Mouse (Mus musculus): ENCODE measurements around the gene A730071L15Rik.

The A730071L15Rik gene

GRCm38 (mm10) chr11:6183246-6183645, 16.6 kb upstream of the A730071L15Rik start:
- no peak for DNase-seq (ENCODE audit: low read depth, low spot score)

GRCm38 (mm10) chr11:6184202-6184935, 15.5 kb upstream of the A730071L15Rik start:
- DNase-seq (ENCODE audit: low read depth, low spot score): no peak

GRCm38 (mm10) chr11:6187399-6187798, 12.4 kb upstream of the A730071L15Rik start:
- no peak for DNase-seq (ENCODE audit: low read depth, low spot score)

- peak; percentile 88 for DNase-seq (ENCODE audit: low read depth, low spot score)
Observed at GRCm38 (mm10) chr11:6187878-6188277, 12.0 kb upstream of the A730071L15Rik start.

GRCm38 (mm10) chr11:6196780-6197179, 3.0 kb upstream of the A730071L15Rik start:
- DNase-seq (ENCODE audit: low read depth, low spot score): no peak

- no peak for DNase-seq (ENCODE audit: low read depth, low spot score)
Observed at GRCm38 (mm10) chr11:6198449-6198848, 1.4 kb upstream of the A730071L15Rik start.

GRCm38 (mm10) chr11:6200087-6200569, 299 bp downstream of the A730071L15Rik start, which contains the start of gene Nudcd3:
TSS of gene Nudcd3 (minus strand) at chr11:6200415.
- DNase-seq (ENCODE audit: low read depth, low spot score): peak; percentile 93

- DNase-seq (ENCODE audit: low read depth, low spot score): no peak
Observed at GRCm38 (mm10) chr11:6200570-6200969, 741 bp downstream of the A730071L15Rik start.

- DNase-seq (ENCODE audit: low read depth, low spot score): no peak
Observed at GRCm38 (mm10) chr11:6207090-6207489, 7.3 kb downstream of the A730071L15Rik start.

GRCm38 (mm10) chr11:6208158-6208557, 8.3 kb downstream of the A730071L15Rik start:
- no peak for DNase-seq (ENCODE audit: low read depth, low spot score)

- DNase-seq (ENCODE audit: low read depth, low spot score): peak; percentile 29
Observed at GRCm38 (mm10) chr11:6216834-6217233, 17.0 kb downstream of the A730071L15Rik start.

GRCm38 (mm10) chr11:6218189-6218896, 18.5 kb downstream of the A730071L15Rik start:
- no peak for DNase-seq (ENCODE audit: low read depth, low spot score)

GRCm38 (mm10) chr11:6219967-6220366, 20.1 kb downstream of the A730071L15Rik start:
- no peak for DNase-seq (ENCODE audit: low read depth, low spot score)

GRCm38 (mm10) chr11:6222187-6222586, 22.4 kb downstream of the A730071L15Rik start:
- peak; percentile 46 for DNase-seq (ENCODE audit: low read depth, low spot score)

- no peak for DNase-seq (ENCODE audit: low read depth, low spot score)
Observed at GRCm38 (mm10) chr11:6224541-6225229, 24.9 kb downstream of the A730071L15Rik start.

- no peak for DNase-seq (ENCODE audit: low read depth, low spot score)
Observed at GRCm38 (mm10) chr11:6230012-6230411, 30.2 kb downstream of the A730071L15Rik start, which contains the start of gene Npc1l1. TSS of gene Npc1l1 (minus strand) at chr11:6230143.

- DNase-seq (ENCODE audit: low read depth, low spot score): no peak
Observed at GRCm38 (mm10) chr11:6233025-6233424, 33.2 kb downstream of the A730071L15Rik start.

GRCm38 (mm10) chr11:6244707-6245106, 44.9 kb downstream of the A730071L15Rik start:
- peak; percentile 67 for DNase-seq (ENCODE audit: low read depth, low spot score)
